Mouse (Mus musculus): ENCODE results near the gene Smyd5.

- TF ChIP-seq CTCF (IDR thresholded peaks at IDR 0.05; ENCODE audit: extremely low read depth, insufficient read length, insufficient replicate concordance, low read depth, low read length) (no peak), POLR2A (IDR thresholded peaks at IDR 0.05; ENCODE audit: low read depth, low read length) (no peak)
Observed at GRCm38 (mm10) chr6:85491606-85492005, 59.8 kb downstream of the Smyd5 start.

All from small intestine, adult 2 months (tissue).